Mouse (Mus musculus) MEL (cell line): ENCODE results near the gene Rsrc1.

ENCODE experiments used
- BHLHE40 ChIP-seq: IDR thresholded peaks from 2 replicates; pipeline ENCODE4 v1.6.1; 2012; ENCODE audit warnings: low read depth, mild to moderate bottlenecking, inconsistent platforms, low read length, improper control_type of control experiment, borderline replicate concordance
- CHD2 ChIP-seq: IDR thresholded peaks from 2 replicates; pipeline ENCODE4 v1.6.1; 2011; ENCODE audit warnings: low read length, improper control_type of control experiment
- CTCF ChIP-seq, 3 experiments: IDR thresholded peaks in 2 of 3; conservative IDR thresholded peaks in 1 of 3; 2 replicates each; pipeline ENCODE4 v1.5.1; 2011 to 2012; ENCODE audit warnings: low read length in 3 of 3, low read depth in 2 of 3, mild to moderate bottlenecking in 2 of 3, improper control_type of control experiment in 1 of 3, inconsistent platforms in 1 of 3, mixed read lengths in 1 of 3, moderate library complexity in 1 of 3; ENCODE audit not compliant: control insufficient read depth in 1 of 3, insufficient read depth in 1 of 3, poor library complexity in 1 of 3, severe bottlenecking in 1 of 3
- EP300 ChIP-seq, 2 experiments: IDR thresholded peaks; 2 replicates each; pipeline ENCODE4 v1.6.1; 2011; ENCODE audit warnings: improper control_type of control experiment in 2 of 2, low read length in 2 of 2, low read depth in 1 of 2, mild to moderate bottlenecking in 1 of 2
- ETS1 ChIP-seq: IDR thresholded peaks from 2 replicates; pipeline ENCODE4 v1.6.1; 2012; ENCODE audit warnings: low read depth, mild to moderate bottlenecking, inconsistent platforms, low read length, improper control_type of control experiment, moderate library complexity
- GATA1 ChIP-seq: IDR thresholded peaks from 2 replicates; pipeline ENCODE4 v1.6.1; 2011; ENCODE audit warnings: low read depth, low read length, improper control_type of control experiment
- KAT2A ChIP-seq: conservative IDR thresholded peaks from 2 replicates; pipeline ENCODE4 v1.6.1; 2012; ENCODE audit warnings: low read depth, low read length, improper control_type of control experiment, inconsistent platforms
- MAFK ChIP-seq: IDR thresholded peaks from 2 replicates; pipeline ENCODE4 v1.6.1; 2011; ENCODE audit warnings: low read depth, mild to moderate bottlenecking, low read length, improper control_type of control experiment, borderline replicate concordance
- MAZ ChIP-seq: IDR thresholded peaks from 2 replicates; pipeline ENCODE4 v1.6.1; 2012; ENCODE audit warnings: low read depth, mild to moderate bottlenecking, inconsistent platforms, low read length, improper control_type of control experiment
- NRF1 ChIP-seq: IDR thresholded peaks from 2 replicates; pipeline ENCODE4 v1.6.1; 2014; ENCODE audit warnings: low read depth, mild to moderate bottlenecking, inconsistent platforms, low read length, improper control_type of control experiment, moderate library complexity; ENCODE audit not compliant: poor library complexity, insufficient read depth, severe bottlenecking
- POLR2AphosphoS5 ChIP-seq: IDR thresholded peaks from 2 replicates; pipeline ENCODE4 v1.6.1; 2012; ENCODE audit warnings: low read depth, borderline replicate concordance, mild to moderate bottlenecking, inconsistent platforms, low read length, moderate library complexity, mixed read lengths
- TAL1 ChIP-seq: IDR thresholded peaks from 2 replicates; pipeline ENCODE4 v1.6.1; 2012; ENCODE audit warnings: mild to moderate bottlenecking, inconsistent platforms, low read length, moderate library complexity, mixed read lengths
- UBTF ChIP-seq: IDR thresholded peaks from 2 replicates; pipeline ENCODE4 v1.6.1; 2012; ENCODE audit warnings: low read depth, mild to moderate bottlenecking, inconsistent platforms, low read length, improper control_type of control experiment, moderate library complexity, borderline replicate concordance; ENCODE audit not compliant: insufficient read depth
- ZNF384 ChIP-seq: IDR thresholded peaks from 2 replicates; pipeline ENCODE4 v1.6.1; 2012; ENCODE audit warnings: low read depth, mild to moderate bottlenecking, inconsistent platforms, low read length, improper control_type of control experiment

DNA sequence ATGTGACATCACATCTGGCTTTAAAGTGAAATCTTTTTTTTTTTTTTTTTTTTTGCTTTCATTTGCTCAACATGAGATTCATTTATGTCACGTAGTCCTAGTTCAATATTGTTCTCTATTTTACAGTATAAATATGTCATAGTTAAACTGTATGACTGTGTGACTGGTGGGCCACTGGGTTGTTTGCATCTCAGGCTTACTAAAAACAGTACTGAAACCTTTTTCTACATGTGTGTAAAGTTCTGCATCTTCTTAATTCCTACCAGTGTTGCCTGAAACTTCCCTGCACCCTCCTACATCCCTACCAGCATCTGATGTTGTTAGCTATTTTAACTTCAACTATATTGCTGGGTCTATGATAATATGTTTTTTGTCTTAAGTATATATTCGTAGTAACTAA, 78.6 kb downstream of the Rsrc1 start:
- TF ChIP-seq UBTF (no peak), ZNF384 (no peak), CTCF (IDR thresholded peaks at IDR 0.05 in 2 of 3, conservative IDR thresholded peaks at IDR 0.05 in 1 of 3; ENCODE audit: control insufficient read depth in 1 of 3, insufficient read depth in 1 of 3, low read depth in 2 of 3, low read length in 3 of 3, poor library complexity in 1 of 3, severe bottlenecking in 1 of 3) (no peak), MAZ (no peak), BHLHE40 (no peak), KAT2A (no peak), POLR2AphosphoS5 (no peak), MAFK (no peak), ETS1 (no peak), TAL1 (no peak), NRF1 (no peak), CHD2 (no peak), GATA1 (no peak), EP300 (IDR thresholded peaks at IDR 0.05; ENCODE audit: low read depth in 1 of 2, low read length in 2 of 2) (no peak)
